Mouse (Mus musculus) MEL-GATA-1-ER (cell line): ENCODE results near the gene Gabarapl2.

Source experiments
- DNase-seq: peaks from one replicate; pipeline ENCODE4 v3.0.0-alpha.2; 2012; ENCODE audit warnings: low read depth; ENCODE audit errors: extremely low read depth

Gene Gabarapl2

GRCm38 (mm10) chr8:111940171-111941100 lies at the start of gene Gabarapl2:
TSS of gene Gabarapl2 (plus strand) at chr8:111940703.
- peak; percentile 76 for DNase-seq

- DNase-seq: no peak
These were observed 49.6 kb upstream of the Gabarapl2 start for GRCm38 (mm10) chr8:111890911-111891303.

- no peak for DNase-seq
These were observed 48.5 kb upstream of the Gabarapl2 start for GRCm38 (mm10) chr8:111891983-111892382.

- DNase-seq: no peak
These were observed 47.9 kb upstream of the Gabarapl2 start for GRCm38 (mm10) chr8:111892615-111893014.

GRCm38 (mm10) chr8:111894955-111895354 lies 45.5 kb upstream of the Gabarapl2 start:
- no peak for DNase-seq

- no peak for DNase-seq
These were observed 41.9 kb upstream of the Gabarapl2 start for GRCm38 (mm10) chr8:111898586-111898985.

- no peak for DNase-seq
These were observed 38.4 kb upstream of the Gabarapl2 start for GRCm38 (mm10) chr8:111902080-111902479.

- no peak for DNase-seq
These were observed 34.9 kb upstream of the Gabarapl2 start for GRCm38 (mm10) chr8:111905500-111906121.

- DNase-seq: no peak
These were observed 30.7 kb upstream of the Gabarapl2 start, which contains the start of gene Chst5 for GRCm38 (mm10) chr8:111909621-111910450. TSS of gene Chst5 (minus strand) at chr8:111910447.

- no peak for DNase-seq
These were observed 28.9 kb upstream of the Gabarapl2 start for GRCm38 (mm10) chr8:111911572-111911971.

GRCm38 (mm10) chr8:111912860-111913432 lies 27.6 kb upstream of the Gabarapl2 start:
- DNase-seq: no peak

GRCm38 (mm10) chr8:111919663-111920062 lies 20.8 kb upstream of the Gabarapl2 start:
- no peak for DNase-seq

GRCm38 (mm10) chr8:111920971-111921370 lies 19.5 kb upstream of the Gabarapl2 start:
- DNase-seq: no peak

GRCm38 (mm10) chr8:111923383-111923804 lies 17.1 kb upstream of the Gabarapl2 start:
- DNase-seq: peak; percentile 84

GRCm38 (mm10) chr8:111924976-111925375 lies 15.5 kb upstream of the Gabarapl2 start:
- DNase-seq: peak; percentile 40

GRCm38 (mm10) chr8:111929648-111930344 lies 10.7 kb upstream of the Gabarapl2 start:
- peak; percentile 91 for DNase-seq

- DNase-seq: no peak
These were observed 8.8 kb upstream of the Gabarapl2 start for GRCm38 (mm10) chr8:111931721-111932120.

GRCm38 (mm10) chr8:111932580-111933336 lies 7.7 kb upstream of the Gabarapl2 start:
- peak; percentile 88 for DNase-seq

GRCm38 (mm10) chr8:111933348-111934076 lies 7.0 kb upstream of the Gabarapl2 start, which contains the start of gene Tmem231:
TSS of gene Tmem231 (minus strand) at chr8:111933881.
- peak; percentile 90 for DNase-seq
